Mouse (Mus musculus) testis, adult 2 months (tissue): ENCODE data around the gene Cdca5.
A peak's percentile ranks its signal among the peaks of the same experiment; 100 is the strongest.

Source experiments
- CTCF ChIP-seq: fragments of 200-500 bp; IDR thresholded peaks from 2 replicates; pipeline ENCODE4 v1.5.1; 2012; ENCODE audit warnings: low read depth, mild to moderate bottlenecking, inconsistent platforms, low read length, moderate library complexity; ENCODE audit not compliant: control insufficient read depth, insufficient read depth, insufficient replicate concordance
- POLR2A ChIP-seq: fragments of 200-500 bp; IDR thresholded peaks from 2 replicates; pipeline ENCODE4 v1.6.1; 2012; ENCODE audit warnings: low read depth, mild to moderate bottlenecking, inconsistent platforms, low read length, moderate library complexity; ENCODE audit not compliant: control insufficient read depth

DNA sequence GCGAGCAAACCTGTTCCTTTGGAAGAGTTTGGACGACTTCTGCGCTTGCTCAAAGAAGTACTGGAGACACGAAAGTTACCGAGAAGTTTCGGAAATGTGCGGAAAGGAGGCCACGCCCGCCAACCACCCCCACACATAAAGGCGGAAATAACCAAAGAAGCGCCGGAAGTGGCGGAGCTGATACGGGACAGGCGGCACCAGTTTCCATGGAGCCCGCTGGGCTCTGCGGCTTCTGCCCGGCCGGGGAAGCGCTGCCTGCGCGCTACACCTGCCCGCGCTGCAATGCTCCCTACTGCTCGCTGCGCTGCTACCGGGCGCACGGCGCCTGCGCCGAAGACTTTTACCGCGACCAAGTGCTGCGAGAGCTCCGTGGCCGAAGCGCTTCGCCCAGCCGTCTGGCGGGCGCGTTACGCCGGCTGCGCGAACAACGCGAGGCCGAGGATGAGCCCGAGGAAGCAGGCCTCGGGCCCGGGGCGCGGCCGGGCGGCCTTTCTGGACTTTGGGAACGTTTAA, 23.7 kb upstream of the Cdca5 start, which contains the start of gene Znhit2:
- no peak for TF ChIP-seq CTCF
- peak; percentile 84 for TF ChIP-seq POLR2A
